Mouse (Mus musculus): Measurements from ENCODE around the gene Dnah14. TPM values are rescaled to one million over a fixed set of nuclear protein-coding genes. Genes with fewer than 3 reads are reported as not detected.
A peak's percentile ranks its signal among the peaks of the same experiment; 100 is the strongest.
"Not testable (repeated sequence)": the region's sequence is repeated elsewhere in the genome, so short reads cannot be mapped to it uniquely, and the experiment has no call there.

The Dnah14 gene
- total RNA-seq, 2 experiments from 2014 or later, result 0.22 to 0.76 TPM

GRCm38 (mm10) chr1:181599376-181599775 is 23.0 kb downstream of the Dnah14 start:
- DNase-seq, result no peak

- no peak for DNase-seq
Measured at GRCm38 (mm10) chr1:181611118-181611517, 34.8 kb downstream of the Dnah14 start.

DNA sequence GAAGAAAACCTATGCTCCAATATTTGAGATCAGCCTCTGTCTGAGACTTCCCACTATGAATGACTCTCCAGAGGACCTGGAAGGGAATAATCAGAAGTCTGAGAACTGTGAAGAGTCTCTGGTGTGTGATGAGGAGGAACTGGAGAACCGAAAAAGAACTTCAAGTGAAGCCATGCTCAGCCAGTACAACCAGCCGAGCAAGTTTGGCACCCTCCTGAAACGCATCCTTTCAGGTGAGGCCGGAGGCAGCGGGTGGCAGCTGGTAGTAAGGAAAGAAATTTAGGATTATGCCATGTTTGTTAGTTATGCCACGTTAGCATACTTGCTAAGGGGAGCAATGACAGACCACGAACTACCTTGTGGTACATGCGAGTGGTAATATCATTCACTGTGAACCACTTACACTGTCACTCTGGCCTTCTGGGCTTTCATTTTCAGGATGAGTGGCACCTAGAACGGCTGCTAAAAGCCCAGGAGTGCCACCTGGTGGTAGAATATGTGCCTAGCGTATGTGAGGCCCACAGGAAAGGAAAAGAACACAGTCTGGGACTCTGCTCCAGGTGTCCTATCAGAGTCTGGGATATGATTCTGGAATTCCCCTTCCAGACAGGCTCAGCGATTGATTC is 39.6 kb downstream of the Dnah14 start:
- peak; percentile 61 to 71 for DNase-seq

DNA sequence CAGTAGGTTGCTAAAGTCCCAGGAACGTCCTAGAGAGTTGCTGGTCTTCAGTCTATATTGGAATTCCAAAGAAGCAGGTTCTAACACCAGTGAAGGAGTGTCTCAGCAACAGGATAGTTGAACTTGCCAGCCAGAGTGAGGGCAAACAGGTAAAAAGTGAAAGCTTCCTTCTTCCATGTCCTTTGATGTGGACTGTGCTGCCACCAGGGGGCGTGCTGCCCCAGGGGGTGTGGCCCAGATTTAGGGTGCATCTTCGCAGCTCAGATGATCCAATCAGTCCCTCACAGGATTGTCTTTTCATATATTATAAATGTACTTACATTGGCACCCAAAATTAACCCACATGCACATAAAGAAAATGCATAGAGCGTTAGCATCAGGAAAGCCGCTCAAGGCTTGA is 41.0 kb downstream of the Dnah14 start:
- no peak for DNase-seq

DNA sequence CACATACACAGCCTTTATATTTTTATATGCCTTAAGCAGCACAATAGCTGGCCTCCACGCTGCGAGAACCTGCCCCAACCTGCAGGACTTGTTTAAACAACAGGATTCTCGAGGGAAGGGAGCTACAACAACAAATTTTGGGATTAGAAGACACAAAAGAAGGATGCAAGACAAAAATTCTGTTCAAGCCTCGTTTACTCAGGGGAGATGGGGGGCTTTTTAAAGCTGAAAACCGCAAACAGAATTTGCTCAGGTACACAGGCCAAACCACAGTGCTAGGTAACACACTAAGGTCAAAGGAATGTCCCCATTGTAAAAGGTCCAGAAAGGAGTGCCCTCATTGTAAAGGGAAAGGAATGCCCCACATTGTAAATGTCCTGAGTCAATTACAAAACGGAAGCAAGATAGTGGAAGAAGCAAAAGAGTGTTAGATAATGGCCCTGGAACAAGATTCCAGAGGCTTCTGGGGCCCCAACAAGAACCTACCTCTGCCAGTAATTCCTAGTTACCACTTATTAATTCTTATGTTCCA is 46.9 kb downstream of the Dnah14 start:
- DNase-seq, result no peak

DNA sequence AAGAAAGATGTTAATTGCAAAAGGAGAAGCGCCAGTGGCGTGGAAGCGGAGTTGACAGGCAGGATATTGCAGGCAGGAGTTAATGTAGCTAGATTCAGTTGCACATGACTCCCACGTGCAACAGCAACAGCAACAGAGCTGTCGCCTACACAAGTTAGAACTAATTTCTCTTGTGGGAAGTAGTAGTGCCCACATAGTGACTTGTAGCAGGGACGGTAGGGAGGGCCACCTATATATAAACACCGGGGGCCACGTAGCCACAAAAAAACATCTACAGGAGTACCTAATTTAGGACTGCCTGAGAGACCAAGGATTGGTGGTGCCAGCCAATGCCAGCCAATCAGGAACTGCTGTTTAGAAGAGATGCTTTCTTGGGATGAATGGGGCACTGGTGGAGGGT is 48.5 kb downstream of the Dnah14 start:
- peak; percentile 13 to 16 for DNase-seq

GRCm38 (mm10) chr1:181628276-181628675 is 51.9 kb downstream of the Dnah14 start:
- DNase-seq, result no peak

- no peak for DNase-seq
Measured at GRCm38 (mm10) chr1:181631371-181631770, 55.0 kb downstream of the Dnah14 start.

GRCm38 (mm10) chr1:181637997-181638713 is 61.8 kb downstream of the Dnah14 start:
- DNase-seq, result peak in 1 of 2 experiments; percentile 5

DNA sequence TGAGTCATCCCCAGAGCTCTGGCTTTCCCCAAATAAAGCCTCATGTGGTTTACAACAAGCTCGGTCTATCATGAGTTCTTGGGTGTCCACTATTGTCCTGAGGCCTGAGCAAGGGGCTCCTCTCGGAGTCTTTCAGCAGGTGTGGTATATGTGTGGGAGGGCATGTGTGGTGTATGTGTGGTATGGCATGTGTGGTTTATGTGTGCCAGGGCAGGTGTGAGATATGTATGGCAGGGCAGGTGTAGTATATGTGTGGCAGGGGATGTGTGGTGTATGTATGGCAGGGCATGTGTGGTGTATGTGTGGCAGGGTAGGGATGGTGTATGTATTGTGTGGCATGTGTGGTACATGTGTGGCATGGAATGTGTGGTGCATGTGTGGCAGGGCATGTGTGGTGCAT is 64.0 kb downstream of the Dnah14 start:
- DNase-seq, result no peak

GRCm38 (mm10) chr1:181647467-181647866 is 71.1 kb downstream of the Dnah14 start:
- DNase-seq, result no peak

- no peak for DNase-seq
Measured at GRCm38 (mm10) chr1:181653481-181653880, 77.1 kb downstream of the Dnah14 start.

DNA sequence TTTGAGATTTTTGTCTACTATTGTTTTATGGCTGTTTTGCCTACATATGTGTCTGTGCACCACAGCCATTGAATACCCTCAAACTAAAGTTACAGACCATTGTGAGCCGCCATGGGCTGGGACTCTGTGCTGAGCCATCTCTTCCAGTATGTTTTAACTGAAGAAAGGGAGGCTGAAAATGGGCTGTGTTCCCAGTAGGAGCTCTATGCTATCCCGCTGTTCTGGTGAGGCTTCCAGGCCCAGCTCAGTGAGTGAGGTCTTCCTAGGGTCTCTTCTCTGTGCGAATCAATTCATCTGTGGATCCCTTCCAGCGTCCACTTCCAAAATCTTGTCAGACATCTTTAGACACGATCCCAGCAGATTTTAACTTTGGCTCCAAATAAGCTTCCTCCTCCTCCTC is 80.1 kb downstream of the Dnah14 start:
- DNase-seq, result no peak

- DNase-seq, result no peak
Measured at GRCm38 (mm10) chr1:181666801-181667200, 90.4 kb downstream of the Dnah14 start.

DNA sequence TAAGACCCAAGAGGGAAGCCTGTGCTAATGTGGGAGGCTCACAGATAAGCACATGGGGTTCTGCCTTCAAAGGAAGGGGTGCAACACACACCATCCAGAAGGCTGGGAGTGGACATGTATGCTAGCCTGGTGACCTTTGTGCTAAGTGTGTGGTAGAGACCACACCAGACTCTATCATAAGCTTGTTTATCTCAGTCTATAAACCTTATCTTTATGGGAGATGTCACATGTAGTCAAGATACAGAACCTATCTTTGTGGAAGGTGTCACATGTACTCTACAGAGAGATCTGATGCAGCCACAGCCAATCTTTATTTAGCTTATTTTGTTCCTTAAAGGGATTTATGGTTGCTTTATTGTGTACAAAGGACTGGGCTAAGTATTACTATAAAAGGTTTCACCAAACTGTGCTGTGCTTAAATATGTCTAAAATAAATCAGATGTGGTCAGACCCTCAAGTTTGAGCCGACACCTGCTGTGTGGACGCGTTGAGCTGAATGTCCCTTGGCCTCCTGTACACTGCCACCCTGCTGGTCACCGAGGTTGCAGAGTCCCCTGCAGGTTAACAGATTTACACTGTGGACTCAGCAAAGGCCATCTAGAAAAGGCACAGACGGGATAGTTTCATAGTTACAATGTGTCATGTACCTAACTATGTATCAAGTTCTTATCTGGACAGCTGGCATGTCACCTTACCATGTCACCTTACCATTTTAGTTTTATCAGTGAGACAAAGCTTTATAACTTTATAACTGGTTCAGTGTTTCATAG is 118.6 kb downstream of the Dnah14 start:
- no peak for DNase-seq

DNA sequence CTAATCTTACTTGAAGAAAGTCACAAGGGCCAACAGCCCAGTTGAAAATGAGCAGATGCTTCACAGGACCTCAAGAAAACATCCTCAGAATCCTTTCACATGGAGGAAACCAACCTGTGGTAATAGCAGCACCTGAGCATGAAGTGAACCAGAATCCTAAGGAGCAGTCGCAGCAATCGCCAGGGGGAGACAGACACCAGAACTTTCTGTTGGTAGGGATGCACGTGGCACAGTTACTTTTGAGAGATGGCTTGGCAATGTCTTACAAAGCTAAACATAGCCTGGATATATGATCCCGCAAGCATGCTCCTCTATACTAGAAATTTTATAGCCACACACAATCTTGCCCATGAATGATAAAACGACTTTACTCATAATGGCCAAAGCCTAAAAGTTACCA is 152.3 kb downstream of the Dnah14 start:
- DNase-seq, result no peak

GRCm38 (mm10) chr1:181733517-181733916 is 157.2 kb downstream of the Dnah14 start:
- no peak for DNase-seq

- no peak for DNase-seq
Measured at GRCm38 (mm10) chr1:181740259-181740658, 163.9 kb downstream of the Dnah14 start.

- no peak for DNase-seq
Measured at GRCm38 (mm10) chr1:181742251-181742885, 166.0 kb downstream of the Dnah14 start.

DNA sequence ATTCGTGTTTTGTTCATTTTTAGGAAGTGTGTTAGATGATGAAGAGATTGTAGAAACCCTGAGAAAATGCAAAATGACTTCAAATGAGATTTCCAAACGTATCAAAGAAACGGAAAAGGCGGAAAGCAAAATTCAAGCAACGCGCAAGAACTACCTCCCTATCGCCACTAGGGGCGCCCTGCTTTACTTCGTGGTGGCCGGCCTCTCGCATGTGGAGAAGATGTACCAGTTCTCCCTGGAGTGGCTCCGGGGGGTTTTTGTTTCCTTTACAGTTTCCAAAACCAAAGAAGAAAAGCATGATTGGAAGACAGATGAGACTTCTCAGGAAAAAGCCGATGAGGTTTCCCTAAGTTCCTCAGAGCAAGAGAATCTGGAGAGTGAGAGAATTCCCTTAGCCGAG is 193.0 kb downstream of the Dnah14 start:
- no peak for DNase-seq

DNA sequence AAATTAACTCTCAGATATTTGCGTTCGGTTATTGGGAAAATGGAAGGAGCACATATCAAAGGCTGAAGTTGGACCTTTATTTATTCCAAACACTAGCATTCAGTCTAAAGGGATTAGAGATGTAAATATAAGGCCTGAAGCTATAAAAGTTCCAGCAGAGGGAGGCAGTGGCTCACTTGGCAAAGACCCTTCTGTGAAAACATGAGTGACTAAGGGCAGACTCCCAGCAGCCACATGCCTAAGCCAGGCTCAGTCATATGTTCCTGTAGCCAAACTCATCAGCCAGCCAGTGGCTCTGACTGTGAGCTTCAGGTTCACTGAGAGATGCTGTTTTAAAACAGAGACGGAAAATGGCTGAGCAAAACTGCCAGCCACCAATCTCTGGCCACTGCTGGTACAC is 195.5 kb downstream of the Dnah14 start:
- DNase-seq, result no peak

- DNase-seq, result no peak
Measured at GRCm38 (mm10) chr1:181776541-181776940, 200.2 kb downstream of the Dnah14 start.

DNA sequence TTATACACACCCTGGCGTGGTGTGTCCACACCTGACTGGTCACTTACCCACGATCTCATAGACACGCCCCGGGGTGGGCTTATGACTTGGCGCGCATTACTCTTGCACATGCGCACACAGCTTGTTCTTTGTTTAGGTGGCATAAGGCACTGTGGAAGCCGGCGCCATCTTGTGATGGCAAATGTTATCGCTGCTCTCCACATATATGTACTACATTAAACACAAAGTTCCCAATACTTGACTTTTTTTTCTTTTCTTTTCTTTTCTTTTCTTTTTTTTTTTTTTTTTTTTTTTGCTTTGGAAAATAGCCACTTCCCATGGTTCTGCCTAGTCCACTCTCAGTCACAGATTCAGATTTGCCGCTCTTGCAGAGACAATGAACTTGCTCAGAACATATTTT is 206.2 kb downstream of the Dnah14 start:
- not testable (repeated sequence) for DNase-seq
